Mouse (Mus musculus): ENCODE measurements around the gene Tm4sf19. TPM values are rescaled to one million over a fixed set of nuclear protein-coding genes. Genes with fewer than 3 reads are reported as not detected.
A peak's percentile ranks its signal among the peaks of the same experiment; 100 is the strongest.
"Not testable (repeated sequence)": the region's sequence is repeated elsewhere in the genome, so short reads cannot be mapped to it uniquely, and the experiment has no call there.

Tm4sf19 gene
- polyA plus RNA-seq, 1 experiment from 2014 or later, result not detected

GRCm38 (mm10) chr16:32436657-32437056, 36.4 kb downstream of the Tm4sf19 start:
- no peak overlapping the region for H3K4me2 ChIP-seq (ENCODE audit: low read depth, low read length)
- no peak overlapping the region for H3K4me3 ChIP-seq (ENCODE audit: low read length)
- no peaks in the 10 kb centered on the region for H3K27me3 ChIP-seq (replicated peaks; ENCODE audit: control insufficient read depth, insufficient read depth, low read length)
- H3K9me3 ChIP-seq (ENCODE audit: control insufficient read depth, low read length), result no peaks in the 10 kb centered on the region
- H3K4me1 ChIP-seq (ENCODE audit: control insufficient read depth, insufficient read depth, low read length), result peaks cover 6% of the 10 kb centered on the region; the same call in 1 of the 2 replicates
- no peak overlapping the region for H3K9ac ChIP-seq (ENCODE audit: low read depth, low read length)
- WGBS, result 78% methylated on average over 1 of the region's 1 CpGs
- no peak for ATAC-seq
- H3K36me3 ChIP-seq (ENCODE audit: control insufficient read depth, insufficient read depth, low read length), result no peaks in the 10 kb centered on the region
- H3K27ac ChIP-seq (ENCODE audit: low read length), result no peak overlapping the region

GRCm38 (mm10) chr16:32437266-32437665, 37.0 kb downstream of the Tm4sf19 start:
- Histone ChIP-seq H3K4me3 (ENCODE audit: low read length) (no peak overlapping the region), H3K9me3 (ENCODE audit: control insufficient read depth, low read length) (no peaks in the 10 kb centered on the region), H3K4me2 (ENCODE audit: low read depth, low read length) (no peak overlapping the region), H3K9ac (ENCODE audit: low read depth, low read length) (no peak overlapping the region), H3K27me3 (replicated peaks; ENCODE audit: control insufficient read depth, insufficient read depth, low read length) (no peaks in the 10 kb centered on the region), H3K27ac (ENCODE audit: low read length) (no peak overlapping the region), H3K36me3 (ENCODE audit: control insufficient read depth, insufficient read depth, low read length) (no peaks in the 10 kb centered on the region), H3K4me1 (ENCODE audit: control insufficient read depth, insufficient read depth, low read length) (0 out of 2 replicates have a peak, but pooled peaks cover 2% of the 10 kb centered on the region)
- ATAC-seq, result no peak
- WGBS, result 96% methylated on average over 1 of the region's 1 CpGs

GRCm38 (mm10) chr16:32441432-32441831, 41.1 kb downstream of the Tm4sf19 start:
- Histone ChIP-seq H3K36me3 (ENCODE audit: control insufficient read depth, insufficient read depth, low read length) (no peaks in the 10 kb centered on the region), H3K4me3 (ENCODE audit: low read length) (no peak overlapping the region), H3K9me3 (ENCODE audit: control insufficient read depth, low read length) (no peaks in the 10 kb centered on the region), H3K27me3 (replicated peaks; ENCODE audit: control insufficient read depth, insufficient read depth, low read length) (no peaks in the 10 kb centered on the region), H3K4me2 (ENCODE audit: low read depth, low read length) (no peak overlapping the region), H3K27ac (ENCODE audit: low read length) (no peak overlapping the region), H3K9ac (ENCODE audit: low read depth, low read length) (no peak overlapping the region), H3K4me1 (ENCODE audit: control insufficient read depth, insufficient read depth, low read length) (0 out of 2 replicates have a peak, but pooled peaks cover 2% of the 10 kb centered on the region)
- no peak for ATAC-seq
- WGBS, result 80% methylated on average over 3 of the region's 3 CpGs

GRCm38 (mm10) chr16:32444615-32445014, 44.3 kb downstream of the Tm4sf19 start:
- not testable (repeated sequence) for H3K9ac ChIP-seq (ENCODE audit: low read depth, low read length); H3K4me2 ChIP-seq (ENCODE audit: low read depth, low read length); H3K4me1 ChIP-seq (ENCODE audit: control insufficient read depth, insufficient read depth, low read length); H3K36me3 ChIP-seq (ENCODE audit: control insufficient read depth, insufficient read depth, low read length); H3K9me3 ChIP-seq (ENCODE audit: control insufficient read depth, low read length); H3K27ac ChIP-seq (ENCODE audit: low read length); H3K4me3 ChIP-seq (ENCODE audit: low read length); ATAC-seq; H3K27me3 ChIP-seq (replicated peaks; ENCODE audit: control insufficient read depth, insufficient read depth, low read length)
- 88% methylated on average over 3 of the region's 3 CpGs for WGBS

GRCm38 (mm10) chr16:32445558-32445957, 45.3 kb downstream of the Tm4sf19 start:
- 83% methylated on average over 1 of the region's 1 CpGs for WGBS

GRCm38 (mm10) chr16:32446563-32447138, 46.3 kb downstream of the Tm4sf19 start:
- H3K4me2 ChIP-seq (ENCODE audit: low read depth, low read length), result no peak overlapping the region
- H3K36me3 ChIP-seq (ENCODE audit: control insufficient read depth, insufficient read depth, low read length), result no peaks in the 10 kb centered on the region
- H3K9me3 ChIP-seq (ENCODE audit: control insufficient read depth, low read length), result no peaks in the 10 kb centered on the region
- H3K9ac ChIP-seq (ENCODE audit: low read depth, low read length), result no peak overlapping the region
- peak overlapping the region; percentile 64 for H3K27ac ChIP-seq (ENCODE audit: low read length)
- no peaks in the 10 kb centered on the region for H3K27me3 ChIP-seq (replicated peaks; ENCODE audit: control insufficient read depth, insufficient read depth, low read length)
- WGBS, result 64% methylated on average over 2 of the region's 2 CpGs
- H3K4me3 ChIP-seq (ENCODE audit: low read length), result no peak overlapping the region
- H3K4me1 ChIP-seq (ENCODE audit: control insufficient read depth, insufficient read depth, low read length), result 0 out of 2 replicates have a peak, but pooled peaks cover 6% of the 10 kb centered on the region
- ATAC-seq, result peak; percentile 87

More at GRCm38 (mm10) chr16:32445558-32445957, 45.3 kb downstream of the Tm4sf19 start:
- Histone ChIP-seq H3K4me2 (ENCODE audit: low read depth, low read length) (no peak overlapping the region), H3K4me3 (ENCODE audit: low read length) (no peak overlapping the region), H3K4me1 (ENCODE audit: control insufficient read depth, insufficient read depth, low read length) (0 out of 2 replicates have a peak, but pooled peaks cover 6% of the 10 kb centered on the region), H3K36me3 (ENCODE audit: control insufficient read depth, insufficient read depth, low read length) (no peaks in the 10 kb centered on the region), H3K27me3 (replicated peaks; ENCODE audit: control insufficient read depth, insufficient read depth, low read length) (no peaks in the 10 kb centered on the region), H3K27ac (ENCODE audit: low read length) (peak overlapping the region; percentile 64), H3K9ac (ENCODE audit: low read depth, low read length) (no peak overlapping the region), H3K9me3 (ENCODE audit: control insufficient read depth, low read length) (no peaks in the 10 kb centered on the region)
- no peak for ATAC-seq

- H3K9me3 ChIP-seq (ENCODE audit: control insufficient read depth, low read length), result no peaks in the 10 kb centered on the region
- 66% methylated on average over 3 of the region's 3 CpGs for WGBS
- peaks cover 1% of the 10 kb centered on the region; the same call in 1 of the 2 replicates for H3K36me3 ChIP-seq (ENCODE audit: control insufficient read depth, insufficient read depth, low read length)
- H3K4me3 ChIP-seq (ENCODE audit: low read length), result no peak overlapping the region
- peak overlapping the region; percentile 53 for H3K27ac ChIP-seq (ENCODE audit: low read length)
- no peaks in the 10 kb centered on the region for H3K27me3 ChIP-seq (replicated peaks; ENCODE audit: control insufficient read depth, insufficient read depth, low read length)
- 0 out of 2 replicates have a peak, but pooled peaks cover 6% of the 10 kb centered on the region for H3K4me1 ChIP-seq (ENCODE audit: control insufficient read depth, insufficient read depth, low read length)
- peak; percentile 64 for ATAC-seq
- no peak overlapping the region for H3K9ac ChIP-seq (ENCODE audit: low read depth, low read length)
- H3K4me2 ChIP-seq (ENCODE audit: low read depth, low read length), result no peak overlapping the region
These were observed 49.4 kb downstream of the Tm4sf19 start for GRCm38 (mm10) chr16:32449665-32450064.

- H3K27ac ChIP-seq (ENCODE audit: low read length), result peak overlapping the region; percentile 53; the same call in 1 of the 2 replicates
- H3K36me3 ChIP-seq (ENCODE audit: control insufficient read depth, insufficient read depth, low read length), result peaks cover 3% of the 10 kb centered on the region; the same call in 1 of the 2 replicates
- no peak overlapping the region for H3K4me2 ChIP-seq (ENCODE audit: low read depth, low read length)
- ATAC-seq, result no peak
- H3K9ac ChIP-seq (ENCODE audit: low read depth, low read length), result no peak overlapping the region
- WGBS, result 90% methylated on average over 2 of the region's 2 CpGs
- no peaks in the 10 kb centered on the region for H3K27me3 ChIP-seq (replicated peaks; ENCODE audit: control insufficient read depth, insufficient read depth, low read length)
- H3K4me3 ChIP-seq (ENCODE audit: low read length), result no peak overlapping the region
- H3K4me1 ChIP-seq (ENCODE audit: control insufficient read depth, insufficient read depth, low read length), result 0 out of 2 replicates have a peak, but pooled peaks cover 6% of the 10 kb centered on the region
- H3K9me3 ChIP-seq (ENCODE audit: control insufficient read depth, low read length), result no peaks in the 10 kb centered on the region
These were observed 49.8 kb downstream of the Tm4sf19 start for GRCm38 (mm10) chr16:32450133-32450532.

- H3K4me2 ChIP-seq (ENCODE audit: low read depth, low read length), result no peak overlapping the region
- 94% methylated on average over 8 of the region's 8 CpGs for WGBS
- no peak overlapping the region for H3K27ac ChIP-seq (ENCODE audit: low read length)
- no peak overlapping the region for H3K4me3 ChIP-seq (ENCODE audit: low read length)
- H3K36me3 ChIP-seq (ENCODE audit: control insufficient read depth, insufficient read depth, low read length), result peaks cover 6% of the 10 kb centered on the region; the same call in 1 of the 2 replicates
- H3K4me1 ChIP-seq (ENCODE audit: control insufficient read depth, insufficient read depth, low read length), result no peaks in the 10 kb centered on the region
- H3K9ac ChIP-seq (ENCODE audit: low read depth, low read length), result no peak overlapping the region
- no peaks in the 10 kb centered on the region for H3K9me3 ChIP-seq (ENCODE audit: control insufficient read depth, low read length)
- ATAC-seq, result no peak
- no peaks in the 10 kb centered on the region for H3K27me3 ChIP-seq (replicated peaks; ENCODE audit: control insufficient read depth, insufficient read depth, low read length)
These were observed 52.8 kb downstream of the Tm4sf19 start for GRCm38 (mm10) chr16:32453102-32453501.

Data from intestine, embryonic 16.5 days (tissue).